Mouse (Mus musculus) midbrain, embryonic 14.5 days (tissue): ENCODE results near the gene Kif14. TPM values are rescaled to one million over a fixed set of nuclear protein-coding genes. Genes with fewer than 3 reads are reported as not detected.

Experiments used
- ATAC-seq: fragments of 200-750 bp; cut with Nextera tagmentation; 2 replicates; pipeline ENCODE4 v1.8.0; 2017; ENCODE audit warnings: moderate number of reproducible peaks, moderate library complexity; ENCODE audit not compliant: low FRiP score, low TSS enrichment
- DNase-seq: peaks from one replicate; pipeline ENCODE4 v3.0.0-alpha.2; 2015
- H3K27ac ChIP-seq: fragments of 300-500 bp; sonication (generic); replicated peaks from 2 replicates; pipeline ENCODE4 v1.5.1; 2014; ENCODE audit warnings: mild to moderate bottlenecking, low read depth, low read length, moderate library complexity
- H3K27me3 ChIP-seq: fragments of 300-500 bp; sonication (generic); 2 replicates; pipeline ENCODE4 v1.6.1; 2014; ENCODE audit warnings: low read length, control low read depth, mixed read lengths; ENCODE audit not compliant: control insufficient read depth, insufficient read depth
- H3K36me3 ChIP-seq: fragments of 300-500 bp; sonication (generic); 2 replicates; pipeline ENCODE4 v1.6.1; 2014; ENCODE audit warnings: low read length, control low read depth; ENCODE audit not compliant: control insufficient read depth, insufficient read depth
- H3K4me1 ChIP-seq: fragments of 300-500 bp; sonication (generic); 2 replicates; pipeline ENCODE4 v1.6.1; 2014; ENCODE audit warnings: mild to moderate bottlenecking, antibody characterized with exemption, low read length, control low read depth; ENCODE audit not compliant: control insufficient read depth, insufficient read depth
- H3K4me2 ChIP-seq: fragments of 300-500 bp; sonication (generic); 2 replicates; pipeline ENCODE4 v1.6.1; 2014; ENCODE audit warnings: mild to moderate bottlenecking, low read length, moderate library complexity
- H3K4me3 ChIP-seq: fragments of 300-500 bp; sonication (generic); replicated peaks from 2 replicates; pipeline ENCODE4 v1.5.1; 2014; ENCODE audit warnings: low read depth, low read length
- H3K9ac ChIP-seq: fragments of 300-500 bp; sonication (generic); replicated peaks from 2 replicates; pipeline ENCODE4 v1.6.1; 2014; ENCODE audit warnings: mild to moderate bottlenecking, low read length, moderate library complexity
- H3K9me3 ChIP-seq: fragments of 300-500 bp; sonication (generic); 2 replicates; pipeline ENCODE4 v1.6.1; 2016; ENCODE audit warnings: low read length, control low read depth, mixed read lengths; ENCODE audit not compliant: control insufficient read depth
- WGBS: fragments of 180-500 bp; shearing (Covaris S2); extraction: QIAGEN DNeasy Blood & Tissue Kit; methylation state at CpG from one replicate; pipeline ENCODE4 v1.1.7; 2014; 5-methylcytosine and 5-hydroxymethylcytosine counted together
- polyA plus RNA-seq: library from polyadenylated mRNA; unstranded; fragments of >200 nt; fragmentation: Nextera tagmentation; extraction: Ambion mirVana; gene quantifications from 2 replicates; pipeline ENCODE4 v1.2.1, GENCODE M21; 2014

The Kif14 gene
- polyA plus RNA-seq, 1 experiment from 2014 or later, result 2.0 TPM

GRCm38 (mm10) chr1:136567641-136568040 lies 101.5 kb downstream of the Kif14 start:
- Histone ChIP-seq H3K9ac (no peak overlapping the region), H3K9me3 (no peaks in the 10 kb centered on the region), H3K4me3 (no peak overlapping the region), H3K36me3 (no peaks in the 10 kb centered on the region), H3K27me3 (no peaks in the 10 kb centered on the region), H3K4me2 (no peak overlapping the region), H3K27ac (no peak overlapping the region), H3K4me1 (peaks cover 6% of the 10 kb centered on the region; the same call in 1 of the 2 replicates)
- ATAC-seq (no peak), DNase-seq (no peak)
- WGBS, result 95% methylated on average over 4 of the region's 4 CpGs

- peaks cover 6% of the 10 kb centered on the region; the same call in 1 of the 2 replicates for H3K4me1 ChIP-seq
- WGBS, result 96% methylated on average over 11 of the region's 11 CpGs
- DNase-seq, result no peak
- no peak overlapping the region for H3K27ac ChIP-seq
- H3K9ac ChIP-seq, result no peak overlapping the region
- no peak overlapping the region for H3K4me3 ChIP-seq
- H3K36me3 ChIP-seq, result no peaks in the 10 kb centered on the region
- no peaks in the 10 kb centered on the region for H3K27me3 ChIP-seq
- no peaks in the 10 kb centered on the region for H3K9me3 ChIP-seq
- no peak overlapping the region for H3K4me2 ChIP-seq
- ATAC-seq, result no peak
Measured at GRCm38 (mm10) chr1:136568738-136569194, 102.6 kb downstream of the Kif14 start.

GRCm38 (mm10) chr1:136569206-136569605 lies 103.1 kb downstream of the Kif14 start:
- Histone ChIP-seq H3K9me3 (no peaks in the 10 kb centered on the region), H3K4me3 (no peak overlapping the region), H3K4me1 (peaks cover 6% of the 10 kb centered on the region; the same call in 1 of the 2 replicates), H3K9ac (no peak overlapping the region), H3K27ac (no peak overlapping the region), H3K27me3 (no peaks in the 10 kb centered on the region), H3K4me2 (no peak overlapping the region), H3K36me3 (no peaks in the 10 kb centered on the region)
- 86% methylated on average over 8 of the region's 8 CpGs for WGBS
- DNase-seq (no peak), ATAC-seq (no peak)

GRCm38 (mm10) chr1:136569626-136570297 lies 103.6 kb downstream of the Kif14 start:
- Histone ChIP-seq H3K4me3 (peak overlapping the region; percentile 10; the same call in 1 of the 2 replicates), H3K27me3 (no peaks in the 10 kb centered on the region), H3K9ac (no peak overlapping the region), H3K4me1 (peaks cover 6% of the 10 kb centered on the region; the same call in 1 of the 2 replicates), H3K27ac (no peak overlapping the region), H3K36me3 (no peaks in the 10 kb centered on the region), H3K9me3 (no peaks in the 10 kb centered on the region), H3K4me2 (peak overlapping the region; percentile 35)
- 36% methylated on average over 20 of the region's 20 CpGs for WGBS
- DNase-seq (no peak), ATAC-seq (no peak)

GRCm38 (mm10) chr1:136570298-136570653 lies 104.1 kb downstream of the Kif14 start:
- 11% methylated on average over 13 of the region's 13 CpGs for WGBS
- ATAC-seq (no peak), DNase-seq (peak; percentile 54)
- Histone ChIP-seq H3K36me3 (no peaks in the 10 kb centered on the region), H3K4me1 (peaks cover 6% of the 10 kb centered on the region; the same call in 1 of the 2 replicates), H3K4me3 (peak overlapping the region; percentile 10; the same call in 1 of the 2 replicates), H3K9me3 (no peaks in the 10 kb centered on the region), H3K27ac (no peak overlapping the region), H3K4me2 (peak overlapping the region; percentile 35), H3K27me3 (no peaks in the 10 kb centered on the region), H3K9ac (no peak overlapping the region)

GRCm38 (mm10) chr1:136570976-136571375 lies 104.8 kb downstream of the Kif14 start:
- DNase-seq (no peak), ATAC-seq (no peak)
- 86% methylated on average over 9 of the region's 9 CpGs for WGBS
- Histone ChIP-seq H3K27ac (no peak overlapping the region), H3K4me1 (peaks cover 6% of the 10 kb centered on the region; the same call in 1 of the 2 replicates), H3K36me3 (no peaks in the 10 kb centered on the region), H3K4me3 (no peak overlapping the region), H3K27me3 (no peaks in the 10 kb centered on the region), H3K4me2 (no peak overlapping the region), H3K9ac (no peak overlapping the region), H3K9me3 (no peaks in the 10 kb centered on the region)

- no peak overlapping the region for H3K9ac ChIP-seq
- WGBS, result 88% methylated on average over 10 of the region's 10 CpGs
- peaks cover 6% of the 10 kb centered on the region; the same call in 1 of the 2 replicates for H3K4me1 ChIP-seq
- H3K27ac ChIP-seq, result no peak overlapping the region
- no peak for ATAC-seq
- no peak for DNase-seq
- H3K27me3 ChIP-seq, result no peaks in the 10 kb centered on the region
- no peak overlapping the region for H3K4me2 ChIP-seq
- H3K4me3 ChIP-seq, result no peak overlapping the region
- H3K36me3 ChIP-seq, result no peaks in the 10 kb centered on the region
- no peaks in the 10 kb centered on the region for H3K9me3 ChIP-seq
Measured at GRCm38 (mm10) chr1:136571530-136571929, 105.4 kb downstream of the Kif14 start.

- no peak overlapping the region for H3K27ac ChIP-seq
- H3K9ac ChIP-seq, result no peak overlapping the region
- no peak overlapping the region for H3K4me3 ChIP-seq
- no peak for ATAC-seq
- DNase-seq, result no peak
- H3K27me3 ChIP-seq, result no peaks in the 10 kb centered on the region
- peaks cover 6% of the 10 kb centered on the region; the same call in 1 of the 2 replicates for H3K4me1 ChIP-seq
- WGBS, result 25% methylated on average over 16 of the region's 16 CpGs
- H3K9me3 ChIP-seq, result no peaks in the 10 kb centered on the region
- H3K36me3 ChIP-seq, result no peaks in the 10 kb centered on the region
- H3K4me2 ChIP-seq, result no peak overlapping the region
Measured at GRCm38 (mm10) chr1:136577890-136578663, 111.9 kb downstream of the Kif14 start.
